Mouse (Mus musculus) thymus, adult 2 months (tissue): Measurements from ENCODE around the gene Slc25a20.

Experiments used
- CTCF ChIP-seq: fragments of 200-500 bp; IDR thresholded peaks from 2 replicates; pipeline ENCODE4 v1.5.1; 2012; ENCODE audit warnings: mild to moderate bottlenecking, control low read depth, low read length, moderate library complexity, borderline replicate concordance; ENCODE audit not compliant: control insufficient read depth, poor library complexity, insufficient read depth; ENCODE audit errors: extremely low read depth
- POLR2A ChIP-seq: fragments of 200-500 bp; IDR thresholded peaks from 2 replicates; pipeline ENCODE4 v1.6.1; 2012; ENCODE audit warnings: mild to moderate bottlenecking, low read length, control low read depth, moderate library complexity; ENCODE audit not compliant: control insufficient read depth, poor library complexity, insufficient read depth; ENCODE audit errors: extremely low read depth

DNA sequence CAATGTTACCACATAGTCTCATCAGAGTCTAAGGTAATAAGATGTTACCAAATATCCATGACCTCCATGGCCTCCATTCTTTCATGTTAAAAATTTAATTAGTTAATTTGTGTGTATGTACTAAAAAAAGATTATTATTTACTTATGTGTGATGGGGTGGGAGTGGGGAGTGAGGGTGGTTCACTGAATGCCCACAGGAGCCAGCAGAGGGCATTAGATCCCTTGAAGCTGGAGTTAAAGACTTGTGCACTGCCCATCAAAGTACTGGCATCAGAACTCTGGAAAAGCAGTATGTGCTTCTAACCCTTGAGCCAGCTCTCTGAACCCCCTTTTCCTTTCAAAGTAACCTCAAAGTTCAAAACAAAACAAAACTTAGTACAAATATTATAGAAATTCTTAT lies 67.2 kb downstream of the Slc25a20 start:
- no peak for TF ChIP-seq POLR2A
- no peak for TF ChIP-seq CTCF
